Comparison of ENCODE assay signal across 21 mouse cellular contexts in genomic region chr4:87065227-87065626, GRCm38 (mm10).
DNase-seq lines count a peak whose midpoint lies in the region; ATAC-seq lines count a peak whose summit lies in the region.
"Had no signal": no experiment of that assay in that cellular context is flagged by ENCODE, and none has a peak within 500 bp of the region (broad histone marks: within the 10 kb centered on the region; RNA-seq: fewer than 3 reads in every experiment).

No protein-coding gene starts in this region.

- H3K4me3 ChIP-seq in heart, embryonic 12.5 days: no peak overlapping the region
- no peak overlapping the region for H3K4me3 ChIP-seq in heart, embryonic 16.5 days (ENCODE audit: low read length)
- H3K4me3 ChIP-seq: embryonic facial prominence, embryonic 15.5 days; erythroblast, embryonic 14.5 days; forebrain, embryonic 10.5 days; hindbrain, embryonic 12.5 days had no signal

- no peak overlapping the region for H3K9ac ChIP-seq in heart, embryonic 12.5 days
- H3K9ac ChIP-seq in heart, embryonic 16.5 days (ENCODE audit: low read length): no peak overlapping the region
- H3K9ac ChIP-seq: embryonic facial prominence, embryonic 15.5 days; hindbrain, embryonic 12.5 days had no signal

- WGBS in heart, embryonic 12.5 days: 46% methylated on average over 5 of the region's 5 CpGs
- 42% methylated on average over 5 of the region's 5 CpGs for WGBS in heart, embryonic 16.5 days

- no peaks in the 10 kb centered on the region for H3K27me3 ChIP-seq in heart, embryonic 12.5 days (replicated peaks)
- no peaks in the 10 kb centered on the region for H3K27me3 ChIP-seq in heart, embryonic 16.5 days (ENCODE audit: control insufficient read depth, insufficient read depth, low read length)
- H3K27me3 ChIP-seq: CH12.LX; embryonic facial prominence, embryonic 15.5 days; hindbrain, embryonic 12.5 days had no signal

- H3K9me3 ChIP-seq in heart, embryonic 12.5 days (replicated peaks): no peaks in the 10 kb centered on the region
- no peaks in the 10 kb centered on the region for H3K9me3 ChIP-seq in heart, embryonic 16.5 days (replicated peaks; ENCODE audit: control insufficient read depth, low read length)
- H3K9me3 ChIP-seq: embryonic facial prominence, embryonic 15.5 days; forebrain, embryonic 10.5 days; hindbrain, embryonic 12.5 days had no signal

- H3K27ac ChIP-seq in heart, embryonic 12.5 days (ENCODE audit: poor library complexity, severe bottlenecking): peak overlapping the region; percentile 54
- H3K27ac ChIP-seq in heart, embryonic 16.5 days (ENCODE audit: low read length): peak overlapping the region; percentile 29; the same call in 1 of the 2 replicates
- H3K27ac ChIP-seq: embryonic facial prominence, embryonic 15.5 days; forebrain, embryonic 10.5 days; hindbrain, embryonic 12.5 days had no signal

- H3K4me2 ChIP-seq in heart, embryonic 12.5 days: peak overlapping the region; percentile 24; the same call in 1 of the 2 replicates
- peak overlapping the region; percentile 33 for H3K4me2 ChIP-seq in heart, embryonic 16.5 days (ENCODE audit: low read depth, low read length)
- H3K4me2 ChIP-seq: embryonic facial prominence, embryonic 15.5 days; hindbrain, embryonic 12.5 days had no signal

- DNase-seq in heart, postnatal 25 days (ENCODE audit: low spot score): no peak
- no peak for DNase-seq in heart, postnatal 36 days
- peak; percentile 42 for DNase-seq in ZHBTc4 (ENCODE audit: low read depth, low spot score)
- DNase-seq: adrenal gland, postnatal 10 days; cerebellum, adult 11 months; cerebellum, adult 8-10 months; cerebellum, postnatal 14 days; embryo, embryonic 11 days; gastrocnemius, postnatal 36 days; kidney, adult 8-10 months had no signal

- intact Hi-C loops in heart, postnatal 25 days (cut with DNase I): no loop called here
- intact Hi-C loops in heart, postnatal 36 days (cut with DNase I): no loop called here

- H3K4me1 ChIP-seq in heart, embryonic 12.5 days (replicated peaks): peaks cover 24% of the 10 kb centered on the region
- H3K4me1 ChIP-seq in heart, embryonic 16.5 days (ENCODE audit: control insufficient read depth, insufficient read depth, low read length): peaks cover 19% of the 10 kb centered on the region
- H3K4me1 ChIP-seq: embryonic facial prominence, embryonic 15.5 days had no signal

- H3K36me3 ChIP-seq in heart, embryonic 12.5 days: no peaks in the 10 kb centered on the region
- no peaks in the 10 kb centered on the region for H3K36me3 ChIP-seq in heart, embryonic 16.5 days (ENCODE audit: control insufficient read depth, insufficient read depth)
- H3K36me3 ChIP-seq: embryonic facial prominence, embryonic 15.5 days; forebrain, embryonic 10.5 days; hindbrain, embryonic 12.5 days had no signal

- no peak for ATAC-seq in heart, embryonic 12.5 days (ENCODE audit: insufficient number of reproducible peaks, low FRiP score)
- ATAC-seq in heart, embryonic 16.5 days (replicated peaks; ENCODE audit: extremely low read depth, insufficient read depth, low FRiP score): peak; percentile 76
- ATAC-seq in megakaryocyte progenitor cell, adult 5-6 weeks (replicated peaks; ENCODE audit: poor library complexity): no peak
- ATAC-seq: hindbrain, embryonic 16.5 days; inflammation-experienced regulatory T-cells, adult 6 months; intestine, postnatal 0 days had no signal
